Mouse (Mus musculus) lung, adult 2 months (tissue): ENCODE results near the gene Gm20388.

Source experiments
- CTCF ChIP-seq: fragments of 200-500 bp; IDR thresholded peaks from 2 replicates; pipeline ENCODE4 v1.5.1; 2011; ENCODE audit warnings: mild to moderate bottlenecking, low read length, control low read depth; ENCODE audit not compliant: insufficient read depth
- POLR2A ChIP-seq: fragments of 200-500 bp; IDR thresholded peaks from 2 replicates; pipeline ENCODE4 v1.6.1; 2011; ENCODE audit warnings: low read depth, mild to moderate bottlenecking, control low read depth, low read length, borderline replicate concordance; ENCODE audit errors: extremely low read depth

DNA sequence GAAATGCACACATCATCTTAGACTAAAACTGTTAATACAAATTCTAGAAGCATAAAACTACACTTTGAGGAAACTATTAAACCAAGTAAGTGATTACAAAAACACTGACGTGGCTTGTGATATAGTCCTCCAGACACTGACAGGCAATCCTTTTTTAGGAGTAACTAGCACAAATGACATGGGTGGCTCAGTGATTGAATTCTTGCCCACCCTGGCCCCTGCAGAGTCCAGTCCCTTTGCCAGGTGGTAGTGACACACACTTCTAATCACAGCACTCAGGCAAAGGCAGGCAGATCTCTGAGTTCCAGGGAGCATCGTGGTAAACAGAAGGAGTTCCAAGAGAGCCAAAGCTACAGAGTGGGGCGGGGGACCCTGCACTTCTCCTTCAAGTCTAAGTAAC lies 3094.7 kb downstream of the Gm20388 start:
- TF ChIP-seq POLR2A (no peak), CTCF (no peak)
